Mouse (Mus musculus): Measurements from ENCODE around the gene Zdhhc14.
A peak's percentile ranks its signal among the peaks of the same experiment; 100 is the strongest.

Gene Zdhhc14

DNA sequence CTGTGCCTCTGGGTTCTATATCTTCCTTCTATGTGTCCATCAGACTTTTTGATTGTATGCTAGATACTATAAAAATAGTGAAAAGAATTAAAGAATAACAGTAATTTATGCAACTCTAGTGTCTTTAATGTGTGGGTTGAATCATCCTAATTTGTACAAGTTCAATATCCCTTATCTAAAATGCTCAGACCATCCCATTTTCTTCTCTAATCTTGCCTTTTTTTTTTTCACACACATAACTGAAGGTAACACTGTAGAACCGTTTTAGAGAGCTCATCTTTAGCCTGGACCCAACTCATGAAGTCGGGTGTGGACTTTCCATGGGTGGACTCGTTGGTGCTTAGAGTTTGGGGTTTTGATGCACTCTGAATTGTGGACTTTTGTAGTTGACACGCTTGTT is 12.6 kb downstream of the Zdhhc14 start:
- no peak for DNase-seq (ENCODE audit: low spot score)

DNA sequence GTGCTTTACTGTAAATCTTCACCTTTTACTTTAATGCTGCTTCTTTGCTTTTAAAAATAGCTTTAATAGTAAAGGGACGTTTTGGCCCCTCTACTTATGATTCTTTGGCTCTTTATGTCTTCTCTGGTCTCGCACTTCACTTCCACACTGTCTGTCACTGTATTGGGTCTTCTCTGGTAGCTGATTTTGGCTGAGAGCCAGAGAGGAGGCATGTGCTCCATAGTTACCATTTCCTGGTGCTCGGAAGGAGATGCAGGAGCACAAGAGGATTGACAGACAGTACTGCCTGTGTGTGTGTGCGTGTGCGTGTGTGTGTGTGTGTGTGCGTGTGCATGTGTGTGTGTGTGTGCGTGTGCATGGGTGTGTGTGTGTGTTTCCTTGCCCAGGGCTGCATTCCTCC is 14.2 kb downstream of the Zdhhc14 start:
- DNase-seq (ENCODE audit: low spot score), result no peak

DNA sequence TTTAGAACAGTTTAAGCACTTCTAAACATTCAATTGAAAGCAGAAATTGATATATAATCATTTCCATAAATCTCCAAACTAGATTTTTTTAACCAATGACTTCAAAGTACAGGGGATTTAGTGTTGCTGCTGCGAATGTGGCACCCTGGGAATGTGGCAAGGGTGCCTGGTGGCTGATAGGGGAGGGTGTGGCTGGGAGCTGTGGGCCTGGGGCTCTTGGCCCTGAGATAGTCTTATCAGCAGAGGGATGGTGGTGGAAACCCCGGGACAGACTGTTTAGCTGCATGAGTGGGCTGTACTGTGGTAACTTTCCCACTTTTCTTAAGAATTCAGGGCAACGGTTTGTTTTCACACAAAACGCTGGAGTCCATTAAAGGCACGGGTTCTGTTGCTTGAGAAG is 14.6 kb downstream of the Zdhhc14 start:
- DNase-seq (ENCODE audit: low spot score), result no peak

- DNase-seq (ENCODE audit: low spot score), result no peak
These were observed 15.7 kb downstream of the Zdhhc14 start for GRCm38 (mm10) chr17:5508030-5508429.

GRCm38 (mm10) chr17:5510564-5510963 is 18.2 kb downstream of the Zdhhc14 start:
- no peak for DNase-seq (ENCODE audit: low spot score)

DNA sequence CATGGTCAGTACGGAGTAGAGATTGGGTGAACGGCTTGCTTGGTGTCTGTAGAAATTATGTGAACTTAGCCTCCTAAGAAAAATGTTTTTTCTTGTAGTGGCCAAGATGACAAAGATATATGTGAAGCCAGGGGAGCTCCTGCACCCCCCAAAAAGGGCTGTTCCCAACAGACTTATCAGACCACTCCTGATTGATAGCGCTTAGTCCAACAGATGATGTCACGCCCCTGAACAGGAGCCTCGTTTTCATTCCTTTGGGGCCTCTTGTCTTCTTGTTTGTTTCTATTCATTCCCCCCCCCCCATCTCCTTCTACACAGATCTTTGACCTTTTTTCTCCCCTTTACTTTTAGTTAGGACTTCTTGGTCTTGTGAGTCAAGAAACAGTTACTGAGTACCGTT is 19.4 kb downstream of the Zdhhc14 start:
- DNase-seq (ENCODE audit: low spot score), result no peak

DNA sequence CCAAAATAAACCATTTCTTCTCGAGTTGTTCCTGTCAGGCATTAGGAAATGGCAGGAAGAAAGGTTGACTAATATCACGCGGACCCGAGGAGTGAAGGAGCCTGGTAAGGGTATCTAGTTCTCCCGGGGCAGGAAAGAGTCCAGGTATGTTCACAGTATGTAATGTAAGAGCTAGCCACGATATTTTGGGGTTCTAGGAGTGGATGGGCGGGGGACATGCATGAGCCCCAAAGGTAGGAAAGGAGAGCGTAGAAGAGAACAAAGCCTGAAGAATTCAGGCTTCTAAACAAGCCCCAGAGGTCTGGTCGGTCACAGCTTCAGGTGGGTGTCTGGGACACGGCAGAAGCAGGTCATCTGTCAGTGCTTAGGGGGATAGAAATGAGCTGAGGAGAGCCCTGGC is 27.1 kb downstream of the Zdhhc14 start:
- no peak for DNase-seq (ENCODE audit: low spot score)

- no peak for DNase-seq (ENCODE audit: low spot score)
These were observed 27.7 kb downstream of the Zdhhc14 start for GRCm38 (mm10) chr17:5519910-5520592.

- DNase-seq (ENCODE audit: low spot score), result no peak
These were observed 29.2 kb downstream of the Zdhhc14 start for GRCm38 (mm10) chr17:5521532-5521931.

DNA sequence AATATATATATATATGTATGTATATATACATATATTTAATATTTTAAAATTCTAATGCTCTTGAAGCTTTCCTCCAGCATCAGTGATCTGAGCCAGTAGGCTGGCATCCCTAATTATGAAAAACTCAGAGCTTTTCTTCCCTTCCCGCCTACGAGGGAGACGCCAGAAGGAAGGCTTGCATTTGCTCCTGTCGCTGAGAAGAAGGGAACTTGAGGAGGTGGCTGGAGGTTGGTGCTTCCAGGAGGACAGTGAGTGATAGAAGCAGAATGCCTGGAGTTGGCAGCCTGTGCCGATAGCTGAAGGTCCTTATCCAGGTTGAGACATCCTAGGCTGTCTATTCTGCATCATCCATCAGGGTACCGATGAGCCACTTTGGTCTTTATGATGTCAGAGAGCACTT is 37.2 kb downstream of the Zdhhc14 start:
- DNase-seq (ENCODE audit: low spot score), result no peak

DNA sequence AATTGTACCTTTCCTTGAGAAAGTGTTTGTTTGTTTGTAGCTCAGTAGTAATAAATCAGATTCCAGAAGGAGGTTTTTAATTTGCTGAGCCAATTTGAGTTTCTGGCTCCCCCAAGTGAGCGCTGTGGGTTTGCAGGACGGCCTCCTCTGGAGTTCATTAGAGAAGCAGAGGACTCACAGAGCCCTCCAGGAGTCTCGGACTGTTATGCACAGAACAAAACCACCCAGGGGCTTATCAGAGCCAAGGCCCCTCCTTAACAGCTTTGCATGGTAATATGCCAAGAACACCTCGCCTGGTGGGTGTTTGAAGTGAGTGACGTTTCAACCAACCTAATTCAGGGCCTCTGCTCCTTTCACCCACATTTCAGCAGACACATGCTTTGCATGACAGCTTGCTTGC is 40.5 kb downstream of the Zdhhc14 start:
- DNase-seq (ENCODE audit: low spot score), result no peak

- no peak for DNase-seq (ENCODE audit: low spot score)
These were observed 43.0 kb downstream of the Zdhhc14 start for GRCm38 (mm10) chr17:5535357-5535756.

GRCm38 (mm10) chr17:5536259-5537094 is 44.1 kb downstream of the Zdhhc14 start:
- DNase-seq (ENCODE audit: low spot score), result no peak

DNA sequence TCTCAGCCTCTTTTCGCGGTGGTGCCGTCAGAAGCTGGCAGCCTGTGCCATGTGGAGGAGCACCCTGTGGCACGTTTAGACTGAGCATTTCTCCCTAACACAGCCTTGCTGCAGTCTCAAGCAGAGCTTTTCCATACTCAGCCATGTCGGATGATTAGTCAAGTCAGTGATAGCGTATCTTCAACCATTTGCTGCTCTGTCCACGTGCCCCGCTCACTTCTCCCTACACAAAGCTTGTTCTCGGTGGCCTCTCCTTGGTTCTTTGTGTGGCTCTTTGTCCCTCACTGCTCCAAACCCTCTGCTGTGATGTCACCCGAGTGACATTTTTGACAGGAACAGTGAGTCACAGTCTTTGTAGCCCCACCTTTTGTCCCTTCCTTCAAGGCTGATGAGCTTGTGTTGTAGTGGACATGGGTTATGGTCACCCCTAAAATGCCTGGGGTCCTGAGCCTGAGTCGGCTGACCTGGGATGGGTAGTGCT is 44.8 kb downstream of the Zdhhc14 start:
- DNase-seq (ENCODE audit: low spot score), result no peak

GRCm38 (mm10) chr17:5542177-5542576 is 49.8 kb downstream of the Zdhhc14 start:
- no peak for DNase-seq (ENCODE audit: low spot score)

DNA sequence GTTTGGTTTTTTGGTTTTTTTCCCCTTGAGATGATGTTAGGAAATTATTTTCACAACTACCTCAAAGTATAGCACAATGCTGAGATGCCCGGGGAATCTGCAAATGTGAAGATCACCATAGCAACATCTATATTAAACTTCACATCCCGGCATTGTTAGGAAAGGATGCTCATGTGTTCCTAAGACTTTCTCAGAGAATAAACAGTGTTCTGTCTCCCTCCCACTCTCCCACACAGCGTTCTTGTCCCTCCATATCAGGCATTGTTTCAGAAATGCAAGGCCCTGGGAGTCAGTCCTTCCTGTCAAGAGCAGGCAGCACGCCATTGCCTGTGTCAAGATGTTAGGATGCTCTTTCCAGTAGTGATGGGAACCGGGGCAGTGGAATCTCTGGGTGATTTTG is 51.7 kb downstream of the Zdhhc14 start:
- DNase-seq (ENCODE audit: low spot score), result no peak

GRCm38 (mm10) chr17:5545065-5545464 is 52.7 kb downstream of the Zdhhc14 start:
- DNase-seq (ENCODE audit: low spot score), result no peak

- DNase-seq (ENCODE audit: low spot score), result no peak
These were observed 56.2 kb downstream of the Zdhhc14 start for GRCm38 (mm10) chr17:5548546-5548945.

GRCm38 (mm10) chr17:5549460-5549859 is 57.1 kb downstream of the Zdhhc14 start:
- no peak for DNase-seq (ENCODE audit: low spot score)

GRCm38 (mm10) chr17:5550444-5550843 is 58.1 kb downstream of the Zdhhc14 start:
- DNase-seq (ENCODE audit: low spot score), result no peak

- DNase-seq (ENCODE audit: low spot score), result no peak
These were observed 58.8 kb downstream of the Zdhhc14 start for GRCm38 (mm10) chr17:5551136-5551535.

GRCm38 (mm10) chr17:5552036-5552760 is 59.8 kb downstream of the Zdhhc14 start:
- DNase-seq (ENCODE audit: low spot score), result no peak

DNA sequence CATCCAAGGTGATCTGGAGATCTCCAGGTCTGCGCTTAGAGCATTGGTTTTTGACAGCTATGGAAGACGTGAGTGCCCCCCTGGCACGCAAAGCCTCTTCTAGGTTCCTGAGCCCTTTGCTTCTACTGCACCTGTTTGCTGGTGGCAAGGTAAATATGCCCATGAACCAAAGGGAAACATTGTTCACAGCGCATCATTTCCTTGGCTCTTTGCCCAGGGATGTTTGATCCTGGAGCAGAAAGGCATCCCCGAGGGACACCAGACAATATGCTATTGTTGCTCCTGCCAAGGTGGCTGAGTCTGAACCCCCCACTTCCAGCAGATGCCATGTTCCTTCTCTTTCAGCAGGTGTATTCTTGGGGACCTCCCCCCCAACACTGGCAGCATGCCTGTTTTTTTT is 61.2 kb downstream of the Zdhhc14 start:
- peak; percentile 18 for DNase-seq (ENCODE audit: low spot score)

Measured in urinary bladder, postnatal 14 days (tissue).